Mouse (Mus musculus): ENCODE results near the gene 9930021J03Rik.

9930021J03Rik gene

DNA sequence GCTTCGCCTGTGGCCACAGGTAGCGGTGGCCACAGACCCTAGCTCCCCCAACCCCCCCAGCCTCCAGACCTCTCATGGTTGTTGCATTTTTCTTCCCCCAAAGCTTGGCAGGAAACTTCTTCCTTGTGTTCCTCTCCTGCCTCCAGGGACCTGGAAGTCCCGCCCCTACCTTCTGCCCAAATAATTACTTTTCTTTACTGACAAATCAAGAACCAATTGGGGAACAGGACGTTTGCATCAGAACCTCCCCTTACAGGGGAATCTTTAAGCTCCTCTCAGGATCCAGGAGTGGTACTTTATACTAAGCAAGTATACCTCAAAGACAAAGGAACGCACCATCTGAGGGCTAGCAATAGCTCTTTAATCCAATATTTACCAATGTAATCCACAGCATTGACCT, 140.9 kb downstream of the 9930021J03Rik start:
- peaks cover 63% of the 10 kb centered on the region for H3K4me1 ChIP-seq (replicated peaks; ENCODE audit: low read depth, low read length)
- peak overlapping the region; percentile 78 for H3K4me3 ChIP-seq (replicated peaks; ENCODE audit: low read length)
- no peaks in the 10 kb centered on the region for H3K9me3 ChIP-seq (ENCODE audit: low read length)
- no peaks in the 10 kb centered on the region for H3K36me3 ChIP-seq (ENCODE audit: insufficient read depth, low read length)
- TF ChIP-seq CTCF (conservative IDR thresholded peaks at IDR 0.05; ENCODE audit: low read length) (no peak), POU5F1 (IDR thresholded peaks at IDR 0.05; ENCODE audit: borderline replicate concordance, low read length) (no peak), NANOG (IDR thresholded peaks at IDR 0.05; ENCODE audit: borderline replicate concordance, low read length) (no peak)
- H3K27me3 ChIP-seq (ENCODE audit: insufficient read depth, low read length) = no peaks in the 10 kb centered on the region
